Mouse (Mus musculus): Measurements from ENCODE around the gene Pmepa1. TPM values are rescaled to one million over a fixed set of nuclear protein-coding genes. Genes with fewer than 3 reads are reported as not detected.

Pmepa1 gene
- total RNA-seq, 2 experiments from 2014 or later: 15.8 to 19.8 TPM

- DNase-seq: no peak
Observed at GRCm38 (mm10) chr2:173185282-173185681, 91.1 kb downstream of the Pmepa1 start.

GRCm38 (mm10) chr2:173184475-173185080 is 91.8 kb downstream of the Pmepa1 start:
- no peak for DNase-seq

- DNase-seq: peak; percentile 79
Observed at GRCm38 (mm10) chr2:173183836-173184460, 92.4 kb downstream of the Pmepa1 start.

- DNase-seq: no peak
Observed at GRCm38 (mm10) chr2:173183311-173183710, 93.0 kb downstream of the Pmepa1 start.

GRCm38 (mm10) chr2:173182796-173183195 is 93.5 kb downstream of the Pmepa1 start:
- no peak for DNase-seq

- DNase-seq: no peak
Observed at GRCm38 (mm10) chr2:173181901-173182300, 94.4 kb downstream of the Pmepa1 start.

GRCm38 (mm10) chr2:173181486-173181885 is 94.8 kb downstream of the Pmepa1 start:
- no peak for DNase-seq

GRCm38 (mm10) chr2:173180721-173181388 is 95.5 kb downstream of the Pmepa1 start:
- DNase-seq: no peak

- no peak for DNase-seq
Observed at GRCm38 (mm10) chr2:173180026-173180425, 96.3 kb downstream of the Pmepa1 start.

- no peak for DNase-seq
Observed at GRCm38 (mm10) chr2:173179046-173179445, 97.3 kb downstream of the Pmepa1 start.

GRCm38 (mm10) chr2:173177951-173178350 is 98.4 kb downstream of the Pmepa1 start:
- DNase-seq: no peak

- no peak for DNase-seq
Observed at GRCm38 (mm10) chr2:173177481-173177880, 98.9 kb downstream of the Pmepa1 start.

GRCm38 (mm10) chr2:173175703-173176102 is 100.6 kb downstream of the Pmepa1 start:
- no peak for DNase-seq

- DNase-seq: no peak
Observed at GRCm38 (mm10) chr2:173174569-173174968, 101.8 kb downstream of the Pmepa1 start.

Other genes with a start within 250 kb of the Pmepa1 start
- not detected for gene Ctcfl, start 157.0 kb downstream of the Pmepa1 start, total RNA-seq (2021)
- 10 to 100 TPM in 1 of 2 experiments, 1 to 10 TPM in 1; 9.1 to 17.4 TPM for gene Pck1, start 123.5 kb downstream of the Pmepa1 start, total RNA-seq (2021)
- under 1 TPM in 1 of 2 experiments, not detected in 1; 0.09 TPM for gene Zbp1, start 57.6 kb downstream of the Pmepa1 start, total RNA-seq (2021)
- not detected for gene 1700021F07Rik, start 246.1 kb upstream of the Pmepa1 start, total RNA-seq (2021)